8 mouse cellular contexts compared by ENCODE assay signal in genomic region chr7:118304812-118305211, GRCm38 (mm10).
DNase-seq lines count a peak whose midpoint lies in the region; TF ChIP-seq lines count a peak whose summit lies in the region.

No protein-coding gene starts in this region.

- TF ChIP-seq CTCF in heart, adult 2 months (IDR thresholded peaks at IDR 0.05): peak; percentile 83

- WGBS in heart, adult 2 months: under 1% methylated on average over 8 of the region's 8 CpGs

- H3K9ac ChIP-seq in heart, adult 2 months (ENCODE audit: low read depth, low read length): no peak overlapping the region

- H3K4me3 ChIP-seq in heart, adult 2 months: no peak overlapping the region

- intact Hi-C loops in heart, adult 2 months (cut with DNase I): loop anchor here (1.0 to 5.0 kb wide), 4 partner anchors 104 to 292 kb away; partner anchors contain the start of genes Syt17 and Tmc5

- H3K36me3 ChIP-seq in heart, adult 2 months (ENCODE audit: control insufficient read depth, insufficient read depth, low read length): no peaks in the 10 kb centered on the region
- H3K36me3 ChIP-seq in splenic B cell, adult 2 months (ENCODE audit: control insufficient read depth, insufficient read depth, low read length, poor library complexity, severe bottlenecking): no peaks in the 10 kb centered on the region

- peak; percentile 79 for DNase-seq in 416B (ENCODE audit: low read depth)
- peak; percentile 67 for DNase-seq in adrenal gland, adult 2 months
- peak; percentile 89 for DNase-seq in embryo, embryonic 11 days
- DNase-seq in heart, adult 2 months: peak; percentile 66 to 84
- DNase-seq in kidney, adult 8-10 months: peak; percentile 25 to 75
- DNase-seq in liver: peak; percentile 75
- DNase-seq in neural tube, embryonic 10.5 days (ENCODE audit: extremely low spot score, low spot score): peak; percentile 85
- DNase-seq in splenic B cell, adult 2 months (ENCODE audit: low read depth, low spot score): peak; percentile 91

- H3K27ac ChIP-seq in heart, adult 2 months: no peak overlapping the region

- peak; percentile 87 for TF ChIP-seq EP300 in heart, adult 2 months (IDR thresholded peaks at IDR 0.05; ENCODE audit: insufficient read depth, low read depth, low read length)

- H3K79me2 ChIP-seq in heart, adult 2 months (replicated peaks; ENCODE audit: control insufficient read depth, insufficient read depth, low read length): no peaks in the 10 kb centered on the region

- no peaks in the 10 kb centered on the region for H3K4me1 ChIP-seq in heart, adult 2 months (ENCODE audit: control insufficient read depth, insufficient read depth, low read length)

- no peak for TF ChIP-seq POLR2A in heart, adult 2 months (IDR thresholded peaks at IDR 0.05; ENCODE audit: insufficient read depth, low read depth, low read length)

- no peaks in the 10 kb centered on the region for H3K27me3 ChIP-seq in heart, adult 2 months (ENCODE audit: control insufficient read depth, insufficient read depth, low read length)
- H3K27me3 ChIP-seq in splenic B cell, adult 2 months (ENCODE audit: control insufficient read depth, insufficient read depth, low read length, poor library complexity, severe bottlenecking): no peaks in the 10 kb centered on the region
